Mouse (Mus musculus) liver, postnatal 0 days (tissue): ENCODE measurements around the gene Nppa.

Source experiments
- CTCF ChIP-seq: sonication (generic); IDR thresholded peaks from 2 replicates; pipeline ENCODE4 v1.5.1; 2016; ENCODE audit warnings: antibody characterized with exemption, low read depth
- EP300 ChIP-seq: IDR thresholded peaks from 2 replicates; pipeline ENCODE4 v1.6.1; 2016; ENCODE audit warnings: antibody characterized with exemption, low read depth, mild to moderate bottlenecking

DNA sequence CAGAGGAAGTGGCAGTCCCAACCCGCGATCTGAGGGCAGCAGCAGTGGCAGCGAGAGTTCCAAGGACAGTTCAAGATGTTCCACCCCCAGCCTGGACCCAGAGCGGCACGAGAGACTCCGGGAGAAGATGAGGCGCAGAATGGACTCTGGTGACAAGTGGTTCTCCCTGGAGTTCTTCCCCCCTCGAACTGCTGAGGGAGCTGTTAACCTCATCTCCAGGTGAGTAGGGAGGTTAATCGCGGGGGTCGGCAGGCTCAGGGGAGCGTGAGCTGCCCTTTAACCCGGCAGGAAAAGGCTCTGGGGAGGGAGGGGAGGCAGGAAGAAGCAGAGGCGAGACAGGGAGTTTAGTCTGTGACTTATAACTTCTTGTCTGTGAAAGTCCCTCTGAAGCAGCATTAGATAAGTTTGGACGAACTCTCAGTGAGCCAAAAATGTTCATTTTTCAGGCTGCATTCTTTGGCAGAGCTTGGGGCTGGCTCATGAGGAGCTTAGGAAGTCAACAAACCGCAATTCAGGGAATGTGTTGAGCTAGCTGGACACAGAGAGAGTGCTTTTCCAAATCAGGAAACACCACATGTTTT, 41.2 kb downstream of the Nppa start:
- TF ChIP-seq CTCF (no peak), EP300 (no peak)
